Mouse (Mus musculus) urinary bladder, postnatal 36 days (tissue): Measurements from ENCODE around the gene Pld2.

Experiments
- DNase-seq, 2 experiments: peaks; one replicate each; pipeline ENCODE4 v3.0.0; 2022; ENCODE audit warnings: low spot score in 2 of 2, mixed read lengths in 1 of 2

Gene Pld2

GRCm38 (mm10) chr11:70577201-70577600, 37.3 kb downstream of the Pld2 start:
- peak in 1 of 2 experiments; percentile 35 for DNase-seq

GRCm38 (mm10) chr11:70578962-70579361, 39.1 kb downstream of the Pld2 start:
- DNase-seq: no peak

GRCm38 (mm10) chr11:70579710-70580357, 40.0 kb downstream of the Pld2 start:
- DNase-seq: no peak

- no peak for DNase-seq
Observed at GRCm38 (mm10) chr11:70580358-70580720, 40.5 kb downstream of the Pld2 start.

- no peak for DNase-seq
Observed at GRCm38 (mm10) chr11:70580921-70581320, 41.1 kb downstream of the Pld2 start.

GRCm38 (mm10) chr11:70582196-70582595, 42.3 kb downstream of the Pld2 start:
- DNase-seq: no peak

GRCm38 (mm10) chr11:70583022-70583714, 43.3 kb downstream of the Pld2 start:
- DNase-seq: no peak

- no peak for DNase-seq
Observed at GRCm38 (mm10) chr11:70583775-70584174, 43.9 kb downstream of the Pld2 start.

- DNase-seq: peak; percentile 74 to 85
Observed at GRCm38 (mm10) chr11:70585457-70585856, 45.6 kb downstream of the Pld2 start.

GRCm38 (mm10) chr11:70586261-70586660, 46.4 kb downstream of the Pld2 start:
- no peak for DNase-seq

- no peak for DNase-seq
Observed at GRCm38 (mm10) chr11:70586954-70587353, 47.1 kb downstream of the Pld2 start.

- no peak for DNase-seq
Observed at GRCm38 (mm10) chr11:70591733-70592132, 51.9 kb downstream of the Pld2 start.

- no peak for DNase-seq
Observed at GRCm38 (mm10) chr11:70594253-70594989, 54.6 kb downstream of the Pld2 start.

GRCm38 (mm10) chr11:70595638-70596037, 55.8 kb downstream of the Pld2 start:
- no peak for DNase-seq

- DNase-seq: no peak
Observed at GRCm38 (mm10) chr11:70596094-70596493, 56.2 kb downstream of the Pld2 start.

GRCm38 (mm10) chr11:70597301-70597700, 57.4 kb downstream of the Pld2 start:
- DNase-seq: no peak

- DNase-seq: no peak
Observed at GRCm38 (mm10) chr11:70598451-70598953, 58.6 kb downstream of the Pld2 start.

GRCm38 (mm10) chr11:70605024-70605566, 65.2 kb downstream of the Pld2 start:
- DNase-seq: peak; percentile 75 to 77

- no peak for DNase-seq
Observed at GRCm38 (mm10) chr11:70606717-70607116, 66.9 kb downstream of the Pld2 start.

- no peak for DNase-seq
Observed at GRCm38 (mm10) chr11:70607611-70608010, 67.7 kb downstream of the Pld2 start.
